Mouse (Mus musculus): ENCODE results near the gene Prrt1.

The Prrt1 gene

GRCm38 (mm10) chr17:34627943-34628643, 1.2 kb upstream of the Prrt1 start, which contains the start of gene Ppt2:
Gene Ppt2 (minus strand): TSS chr17:34628510.
- DNase-seq (ENCODE audit: extremely low spot score), result no peak

DNA sequence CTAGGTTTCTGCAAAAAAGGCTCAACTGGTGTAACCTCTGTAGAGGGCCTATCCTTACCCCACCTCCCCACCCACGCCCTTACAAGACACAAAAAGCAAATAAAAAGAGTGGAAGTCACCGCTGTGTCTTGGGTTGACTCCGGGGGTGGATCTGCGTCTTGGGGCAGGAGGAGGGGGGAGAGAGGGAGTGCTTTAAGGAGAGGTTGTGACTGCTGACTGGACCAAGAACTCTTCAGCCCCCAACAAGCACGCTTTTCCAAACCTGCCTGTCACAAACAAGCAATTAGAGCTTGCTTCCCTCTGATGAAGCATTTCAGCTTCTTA, 727 bp upstream of the Prrt1 start:
- DNase-seq (ENCODE audit: extremely low spot score), result no peak

- no peak for DNase-seq (ENCODE audit: extremely low spot score)
Measured at GRCm38 (mm10) chr17:34629796-34630603, 667 bp downstream of the Prrt1 start.

GRCm38 (mm10) chr17:34630761-34631301, 1.5 kb downstream of the Prrt1 start:
- DNase-seq (ENCODE audit: extremely low spot score), result no peak

GRCm38 (mm10) chr17:34631647-34632046, 2.3 kb downstream of the Prrt1 start:
- DNase-seq (ENCODE audit: extremely low spot score), result no peak

GRCm38 (mm10) chr17:34632261-34632691, 2.9 kb downstream of the Prrt1 start:
- peak; percentile 69 for DNase-seq (ENCODE audit: extremely low spot score)

DNA sequence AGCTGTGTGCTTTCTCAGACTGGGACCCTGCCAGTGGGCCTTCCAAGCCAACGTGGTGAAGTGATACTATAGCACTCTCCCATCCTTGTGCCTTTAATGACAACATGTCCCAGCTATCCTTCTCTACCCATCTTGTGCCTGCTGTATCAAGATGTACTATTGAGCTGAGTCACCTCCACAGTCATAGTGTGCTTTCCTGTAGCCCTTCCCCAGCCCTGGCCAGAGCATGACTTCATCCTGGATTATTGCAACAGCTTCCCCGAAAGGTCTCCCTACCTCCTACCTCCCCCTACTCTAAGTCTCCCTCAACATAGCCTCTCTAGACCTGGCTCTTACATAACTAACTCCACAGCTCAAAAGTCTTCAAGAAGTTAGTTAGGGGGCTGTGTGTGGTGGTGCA, 6.3 kb downstream of the Prrt1 start:
- no peak for DNase-seq (ENCODE audit: extremely low spot score)

DNA sequence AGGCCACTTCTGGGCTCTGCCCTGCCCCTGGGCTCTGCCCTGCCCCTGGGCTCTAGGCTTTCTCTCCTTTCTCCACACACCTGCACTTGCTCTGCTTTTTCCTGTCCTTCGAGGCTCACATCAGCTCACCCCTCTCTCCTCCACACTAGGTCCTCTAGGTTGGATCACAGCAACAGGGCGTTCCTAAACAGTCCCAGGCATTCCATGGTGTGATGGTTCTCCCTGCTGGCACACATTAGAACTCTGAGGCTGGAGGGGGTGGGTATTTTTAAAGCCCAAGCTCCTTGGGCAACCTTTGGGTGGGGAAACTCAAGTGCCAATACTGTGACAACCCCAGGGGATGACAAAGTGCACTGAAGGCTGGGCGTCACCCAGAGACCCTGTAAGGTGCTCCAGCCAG, 8.1 kb downstream of the Prrt1 start:
- DNase-seq (ENCODE audit: extremely low spot score), result no peak

DNA sequence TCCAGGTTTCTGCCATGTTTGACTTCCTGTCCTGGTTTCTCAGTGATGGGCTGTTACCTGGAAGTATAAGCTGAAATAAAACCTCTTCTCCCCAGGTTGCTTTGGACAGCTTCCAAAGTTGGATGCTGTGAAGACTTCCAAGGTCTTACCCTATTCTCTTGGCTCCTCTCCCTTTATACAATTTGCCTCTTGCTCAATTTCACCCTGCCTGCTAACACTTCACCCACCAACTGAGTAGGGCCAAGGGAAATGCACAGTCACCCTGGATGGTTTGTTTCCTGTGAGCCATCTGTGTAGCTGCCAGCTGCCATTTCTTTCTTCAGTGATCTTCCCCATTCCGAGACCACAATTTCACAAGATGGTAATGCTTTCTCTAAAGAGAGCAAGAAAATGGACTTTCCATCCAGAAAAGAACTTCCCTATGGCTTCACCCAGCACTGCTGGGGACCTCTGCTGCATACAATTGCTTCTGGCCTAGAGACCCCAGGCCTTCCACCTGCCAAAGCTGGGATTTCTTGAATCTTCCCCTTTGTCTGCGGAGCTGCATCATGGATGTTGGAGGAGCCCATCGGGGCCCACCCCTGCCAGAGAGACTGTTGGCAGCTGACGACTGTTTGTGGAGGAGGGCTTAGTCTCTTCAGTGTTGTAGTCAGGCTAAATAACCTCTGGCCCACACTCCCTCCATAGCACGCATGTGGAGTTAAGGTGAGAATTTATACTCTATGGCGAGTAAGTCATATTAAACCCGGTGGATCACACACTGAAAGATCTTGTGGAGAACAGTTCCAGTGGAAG, 10.3 kb downstream of the Prrt1 start:
- DNase-seq (ENCODE audit: extremely low spot score), result no peak

- no peak for DNase-seq (ENCODE audit: extremely low spot score)
Measured at GRCm38 (mm10) chr17:34640778-34641601, 11.7 kb downstream of the Prrt1 start.

GRCm38 (mm10) chr17:34641945-34642344, 12.6 kb downstream of the Prrt1 start:
- no peak for DNase-seq (ENCODE audit: extremely low spot score)

- no peak for DNase-seq (ENCODE audit: extremely low spot score)
Measured at GRCm38 (mm10) chr17:34643379-34643778, 14.0 kb downstream of the Prrt1 start.

DNA sequence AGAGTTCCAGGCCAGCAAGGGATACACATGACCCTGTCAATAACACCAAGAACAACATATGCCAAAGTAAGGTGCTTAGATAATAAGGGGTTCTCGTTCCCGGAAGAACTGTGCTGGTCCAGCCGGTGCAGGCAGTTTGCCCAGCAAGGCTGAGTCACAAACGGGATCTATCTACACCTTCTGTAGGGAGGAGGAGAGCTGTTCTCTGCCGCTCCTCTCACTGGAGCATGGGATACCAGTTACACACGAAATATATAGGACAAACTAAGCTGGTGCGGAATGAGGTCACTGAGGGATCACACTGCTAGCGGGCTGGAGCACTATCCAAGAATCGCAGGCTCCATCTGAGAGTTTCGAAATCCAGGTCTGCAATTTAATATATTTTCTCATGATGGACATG, 14.6 kb downstream of the Prrt1 start:
- DNase-seq (ENCODE audit: extremely low spot score), result no peak

GRCm38 (mm10) chr17:34644608-34645007, 15.3 kb downstream of the Prrt1 start, which contains the start of gene Fkbpl:
Gene Fkbpl (plus strand): TSS chr17:34644764.
- DNase-seq (ENCODE audit: extremely low spot score), result peak; percentile 94

DNA sequence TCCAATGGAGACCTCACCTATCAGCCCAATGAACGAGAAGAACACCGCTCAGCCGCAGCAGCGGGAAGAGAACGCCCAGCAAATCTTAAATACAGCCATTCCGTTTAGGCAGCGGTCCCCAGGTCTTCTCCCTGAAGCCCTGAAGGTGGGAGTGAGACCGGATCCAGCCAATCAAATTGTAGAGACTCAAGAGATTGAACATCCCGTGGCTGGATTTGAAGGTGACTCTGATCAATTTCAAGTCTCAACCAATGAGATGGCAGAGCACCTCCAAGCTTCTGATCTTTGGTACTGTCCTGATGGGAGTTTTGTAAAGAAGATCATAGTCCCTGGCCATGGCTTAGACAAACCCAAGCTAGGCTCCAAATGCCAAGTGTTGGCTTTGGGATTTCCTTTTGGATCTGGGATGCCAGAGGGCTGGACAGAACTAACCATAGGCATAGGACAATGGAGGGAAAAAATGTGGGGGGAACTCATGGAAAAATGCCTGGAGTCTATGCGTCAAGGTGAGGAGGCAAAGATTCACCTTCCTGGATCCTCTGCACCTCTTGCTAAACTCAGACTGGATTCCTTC, 16.0 kb downstream of the Prrt1 start:
- DNase-seq (ENCODE audit: extremely low spot score), result no peak

DNA sequence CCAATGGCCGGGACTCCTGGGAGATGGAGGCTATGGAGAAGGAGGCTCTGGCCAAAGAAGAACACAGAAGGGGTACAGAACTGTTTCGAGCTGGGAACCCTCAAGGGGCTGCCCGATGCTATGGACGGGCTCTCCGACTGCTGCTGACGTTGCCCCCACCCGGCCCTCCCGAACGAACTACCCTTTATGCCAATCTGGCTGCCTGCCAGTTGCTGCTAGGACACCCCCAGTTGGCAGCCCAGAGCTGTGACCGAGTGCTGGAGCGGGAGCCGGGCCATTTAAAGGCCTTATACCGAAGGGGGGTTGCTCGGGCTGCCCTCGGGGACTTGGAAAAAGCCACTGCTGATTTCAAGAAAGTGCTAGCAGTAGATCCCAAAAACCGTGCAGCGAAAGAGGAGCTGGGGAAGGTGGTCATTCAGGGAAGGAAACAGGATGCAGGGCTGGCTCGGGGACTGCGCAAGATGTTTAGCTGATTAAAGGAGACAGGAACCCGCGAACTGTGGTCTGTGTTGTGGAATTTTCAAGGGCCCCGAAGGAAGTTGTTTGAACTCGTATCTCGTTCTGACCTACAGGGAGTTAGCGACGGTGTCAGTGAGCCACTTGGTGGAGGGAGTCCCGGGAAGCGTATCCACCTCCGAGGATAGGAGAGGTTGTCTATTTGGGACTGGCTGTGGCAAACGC, 16.6 kb downstream of the Prrt1 start:
- DNase-seq (ENCODE audit: extremely low spot score), result no peak

GRCm38 (mm10) chr17:34646906-34647787, 17.8 kb downstream of the Prrt1 start, which contains the start of gene Atf6b:
Gene Atf6b (plus strand): TSS chr17:34647146.
- peak; percentile 88 for DNase-seq (ENCODE audit: extremely low spot score)

DNA sequence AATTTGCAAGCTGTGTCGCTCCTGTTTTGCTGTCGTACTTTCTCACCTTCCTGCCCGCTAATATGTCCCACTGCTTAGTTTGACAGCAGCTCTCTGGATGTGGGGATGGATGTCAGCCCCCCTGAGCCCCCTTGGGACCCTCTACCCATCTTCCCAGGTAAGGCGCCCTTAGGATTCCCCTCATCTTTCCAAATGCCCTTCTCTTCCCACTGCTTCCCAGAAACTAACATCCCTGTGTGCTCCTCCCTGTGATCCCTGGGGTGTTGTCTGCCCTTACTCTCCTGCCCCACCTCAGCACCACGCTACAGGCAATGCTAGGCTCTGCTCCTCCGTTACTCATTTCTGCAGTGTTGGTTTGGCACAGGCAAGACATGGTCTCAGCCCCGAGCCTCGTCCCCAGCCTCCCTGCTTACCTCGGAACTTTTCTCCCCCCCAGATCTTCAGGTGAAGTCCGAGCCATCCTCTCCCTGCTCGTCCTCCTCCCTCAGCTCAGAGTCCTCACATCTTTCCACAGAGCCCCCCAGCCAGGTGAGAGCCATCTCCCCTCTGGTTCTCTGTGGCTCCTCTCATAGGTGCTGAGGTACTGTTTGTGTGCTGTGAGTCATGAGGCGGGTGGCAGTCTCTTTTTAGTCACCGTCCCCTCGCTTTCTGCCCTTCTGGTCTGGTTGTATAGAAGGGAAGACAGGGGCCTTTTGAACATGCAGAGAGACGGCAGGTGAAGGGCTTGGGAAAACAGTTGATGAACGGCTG, 19.0 kb downstream of the Prrt1 start:
- DNase-seq (ENCODE audit: extremely low spot score), result no peak

All from embryo, embryonic 9.5 days (tissue).